Mouse (Mus musculus) leukemia stem cell, adult 10-12 weeks (primary cell): Measurements from ENCODE around the gene Pmfbp1. TPM values are rescaled to one million over a fixed set of nuclear protein-coding genes. Genes with fewer than 3 reads are reported as not detected.

Experiments used
- polyA plus RNA-seq: library from polyadenylated mRNA; stranded (reverse); fragments of >175 nt; gene quantifications from 2 replicates; pipeline ENCODE4 v1.2.3, GENCODE M21; 2012; ENCODE audit warnings: low replicate concordance

The Pmfbp1 gene
- not detected in 2 replicates for polyA plus RNA-seq

DNA sequence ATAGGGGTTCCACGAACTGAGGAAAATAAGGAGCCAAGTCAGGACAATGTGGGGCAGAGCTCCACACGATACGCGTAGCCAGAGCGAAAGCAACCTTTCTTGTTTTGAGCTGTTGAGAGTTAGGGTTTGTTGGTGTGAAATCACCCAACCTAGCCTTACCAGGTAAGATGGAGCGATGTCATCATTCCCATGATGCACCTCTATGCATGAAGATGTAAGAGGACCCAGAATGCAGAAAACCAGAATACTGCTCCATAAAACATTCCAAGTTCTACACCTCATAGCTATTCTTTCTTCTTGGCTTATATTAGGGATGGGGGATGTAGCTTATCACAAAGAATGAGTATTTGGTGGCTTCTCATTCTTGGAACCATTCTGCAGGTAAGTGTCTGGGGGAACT is at the start of gene Pmfbp1:
Gene Pmfbp1, plus strand, starts transcription at position 301 of the 400 bp plus-strand sequence.

DNA sequence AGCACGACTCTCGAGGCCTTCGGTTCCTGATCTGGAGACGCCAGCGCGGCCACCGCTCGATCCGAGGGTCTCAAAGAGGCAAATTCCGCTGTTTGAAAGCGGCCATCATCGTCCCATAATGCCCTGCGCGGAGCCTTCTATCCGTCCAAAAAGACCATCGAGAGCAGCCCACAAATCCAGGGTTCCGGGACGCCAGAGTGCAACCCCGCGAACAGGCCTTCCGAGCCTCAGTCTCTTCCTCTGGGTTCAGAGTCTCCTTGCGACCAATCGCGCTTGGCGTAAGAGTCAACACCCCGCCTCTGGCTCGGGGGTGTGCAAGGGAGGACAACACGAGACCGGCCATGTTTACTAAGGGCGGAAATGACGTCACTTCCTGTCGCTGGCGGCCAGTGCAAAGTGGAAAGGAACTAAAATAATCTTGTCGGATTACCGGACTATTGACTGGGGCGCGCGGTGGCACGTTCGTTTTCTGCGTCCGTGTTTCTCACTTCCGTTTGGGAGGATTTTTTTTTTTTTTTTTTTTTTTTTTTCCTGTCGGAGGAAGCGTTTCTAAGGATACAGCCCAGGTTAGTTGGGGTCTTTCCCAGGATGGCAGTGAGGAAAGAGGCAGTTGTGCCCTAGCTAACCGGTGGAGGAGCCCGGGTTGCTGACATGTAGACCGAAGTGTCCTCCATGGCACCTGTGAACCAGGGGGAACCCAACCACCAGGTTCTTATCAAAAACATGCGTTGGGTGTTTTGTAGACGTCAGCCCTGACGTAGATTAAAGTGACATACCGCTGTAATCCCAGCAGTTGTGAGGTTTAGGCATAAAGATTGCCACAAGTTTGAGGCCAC is 71.9 kb downstream of the Pmfbp1 start, which contains the start of the genes Dhx38 and Txnl4b:
Gene Dhx38, minus strand, starts transcription at position 364 of the 836 bp plus-strand sequence.
Gene Txnl4b, plus strand, starts transcription at position 395 of the 836 bp plus-strand sequence.

DNA sequence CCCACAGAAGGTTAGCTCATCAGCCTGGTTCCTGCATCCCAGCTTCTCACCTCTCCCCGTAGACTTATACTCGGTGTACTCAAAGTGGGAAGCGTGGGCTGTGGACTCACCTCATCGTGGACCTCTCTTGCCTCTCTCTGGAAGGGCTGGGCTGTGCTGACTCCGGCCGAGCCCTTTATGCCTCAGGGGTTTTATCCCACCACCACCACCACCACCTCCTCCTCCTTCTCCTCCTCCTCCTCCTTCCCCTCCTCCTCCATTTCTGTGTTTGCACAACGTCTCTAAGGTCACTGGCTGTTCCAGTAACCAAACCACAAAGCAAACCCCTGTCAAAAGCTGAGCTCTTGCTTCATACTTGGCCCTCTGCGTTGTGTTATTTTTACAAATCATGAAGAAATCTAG is 85.1 kb downstream of the Pmfbp1 start, which contains the start of gene Hp:
Gene Hp, minus strand, starts transcription at position 273 of the 402 bp plus-strand sequence.

Other genes starting within 250 kb of the Pmfbp1 start
- gene Dhx38, start 71.8 kb downstream of the Pmfbp1 start, polyA plus RNA-seq = 14.4 and 39.4 TPM in 2 replicates
- 3.7 and 5.2 TPM in 2 replicates for gene Txnl4b, start 71.9 kb downstream of the Pmfbp1 start, polyA plus RNA-seq
- 2.7 and 6.3 TPM in 2 replicates for gene Hp, start 85.1 kb downstream of the Pmfbp1 start, polyA plus RNA-seq
- gene Dhodh, start 114.6 kb downstream of the Pmfbp1 start, polyA plus RNA-seq = 60.7 and 65.9 TPM in 2 replicates
- gene Pkd1l3, start 120.5 kb downstream of the Pmfbp1 start, polyA plus RNA-seq = 0.72 and 2.4 TPM in 2 replicates
- 15.4 and 21.1 TPM in 2 replicates for gene Ist1, start 199.2 kb downstream of the Pmfbp1 start, polyA plus RNA-seq
- gene Zfp821, start 211.5 kb downstream of the Pmfbp1 start, polyA plus RNA-seq = 4.9 and 6.6 TPM in 2 replicates
- 11.4 and 11.9 TPM in 2 replicates for gene Atxn1l, start 243.7 kb downstream of the Pmfbp1 start, polyA plus RNA-seq